Mouse (Mus musculus) frontal cortex, postnatal 25 days (tissue): ENCODE data around the gene Serpine1.

ENCODE experiments used
- DNase-seq, 2 experiments: peaks; one replicate each; pipeline ENCODE4 v3.0.0; 2022; ENCODE audit warnings: low spot score in 2 of 2

Serpine1 gene

GRCm38 (mm10) chr5:137096037-137096436, 24.0 kb upstream of the Serpine1 start:
- DNase-seq, result no peak

- DNase-seq, result no peak
Measured at GRCm38 (mm10) chr5:137095135-137095534, 23.1 kb upstream of the Serpine1 start.

GRCm38 (mm10) chr5:137093720-137094119, 21.7 kb upstream of the Serpine1 start:
- no peak for DNase-seq

- DNase-seq, result no peak
Measured at GRCm38 (mm10) chr5:137091560-137091959, 19.5 kb upstream of the Serpine1 start.

- DNase-seq, result no peak
Measured at GRCm38 (mm10) chr5:137090870-137091269, 18.8 kb upstream of the Serpine1 start.

- DNase-seq, result no peak
Measured at GRCm38 (mm10) chr5:137087410-137087809, 15.3 kb upstream of the Serpine1 start.

GRCm38 (mm10) chr5:137085731-137086130, 13.7 kb upstream of the Serpine1 start:
- DNase-seq, result no peak

GRCm38 (mm10) chr5:137085021-137085420, 13.0 kb upstream of the Serpine1 start:
- no peak for DNase-seq

GRCm38 (mm10) chr5:137083051-137083450, 11.0 kb upstream of the Serpine1 start:
- no peak for DNase-seq

GRCm38 (mm10) chr5:137079849-137080248, 7.8 kb upstream of the Serpine1 start:
- no peak for DNase-seq

- DNase-seq, result no peak
Measured at GRCm38 (mm10) chr5:137078616-137079015, 6.5 kb upstream of the Serpine1 start.

- DNase-seq, result no peak
Measured at GRCm38 (mm10) chr5:137078041-137078440, 6.0 kb upstream of the Serpine1 start.

GRCm38 (mm10) chr5:137077187-137077586, 5.1 kb upstream of the Serpine1 start:
- DNase-seq, result no peak

- DNase-seq, result no peak
Measured at GRCm38 (mm10) chr5:137076191-137076930, 4.3 kb upstream of the Serpine1 start.

GRCm38 (mm10) chr5:137075726-137076125, 3.7 kb upstream of the Serpine1 start:
- no peak for DNase-seq

- DNase-seq, result no peak
Measured at GRCm38 (mm10) chr5:137074191-137074651, 2.2 kb upstream of the Serpine1 start.

GRCm38 (mm10) chr5:137073141-137073540, 1.1 kb upstream of the Serpine1 start:
- DNase-seq, result no peak

- DNase-seq, result no peak
Measured at GRCm38 (mm10) chr5:137070881-137071605, 1.0 kb downstream of the Serpine1 start.

- DNase-seq, result no peak
Measured at GRCm38 (mm10) chr5:137068711-137069110, 3.4 kb downstream of the Serpine1 start.

GRCm38 (mm10) chr5:137065923-137066322, 6.1 kb downstream of the Serpine1 start:
- no peak for DNase-seq

- DNase-seq, result no peak
Measured at GRCm38 (mm10) chr5:137065454-137065853, 6.6 kb downstream of the Serpine1 start.

- no peak for DNase-seq
Measured at GRCm38 (mm10) chr5:137062601-137063000, 9.5 kb downstream of the Serpine1 start.
